Mouse (Mus musculus): ENCODE data around the gene Dnah5.
A peak's percentile ranks its signal among the peaks of the same experiment; 100 is the strongest.
"Not testable (repeated sequence)": the region's sequence is repeated elsewhere in the genome, so short reads cannot be mapped to it uniquely, and the experiment has no call there.

The Dnah5 gene

DNA sequence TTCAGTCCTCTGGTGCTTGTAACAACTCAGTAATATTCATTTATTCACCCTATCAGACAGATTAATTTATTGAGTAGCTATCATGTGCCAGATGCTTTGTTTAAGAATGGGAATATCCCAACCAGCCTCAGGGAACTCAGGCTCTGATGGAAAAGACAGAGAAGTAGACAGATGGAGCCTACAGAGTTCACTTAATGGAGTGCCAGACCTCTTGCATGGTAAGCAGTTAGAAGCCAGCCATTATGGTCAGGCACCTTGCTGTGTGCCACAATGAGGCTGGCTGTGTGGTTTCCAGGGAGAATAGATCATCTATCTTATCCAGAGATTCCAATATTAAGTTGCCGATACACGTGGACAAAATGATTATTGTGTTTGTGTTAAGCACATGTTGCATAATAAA is 104.3 kb downstream of the Dnah5 start:
- no peak for DNase-seq

DNA sequence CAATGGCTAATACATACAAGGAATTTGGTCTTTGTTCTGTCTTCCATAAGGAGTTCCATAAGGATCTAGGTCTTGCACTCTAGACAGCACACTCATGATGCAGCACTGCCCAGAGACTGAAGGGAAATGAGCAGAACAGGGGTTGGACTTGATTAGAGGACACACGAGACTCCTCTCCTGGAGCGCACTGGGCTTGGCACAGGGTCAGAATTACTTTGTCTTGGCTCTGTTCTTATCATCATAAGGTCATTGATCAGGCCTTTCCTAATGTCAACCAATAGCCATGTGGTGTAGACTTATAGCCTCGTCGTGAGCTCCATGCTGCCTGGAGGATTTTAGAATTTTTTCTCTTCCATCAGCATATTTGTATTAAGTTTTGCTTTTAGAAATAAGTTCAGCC is 107.0 kb downstream of the Dnah5 start:
- DNase-seq = no peak

DNA sequence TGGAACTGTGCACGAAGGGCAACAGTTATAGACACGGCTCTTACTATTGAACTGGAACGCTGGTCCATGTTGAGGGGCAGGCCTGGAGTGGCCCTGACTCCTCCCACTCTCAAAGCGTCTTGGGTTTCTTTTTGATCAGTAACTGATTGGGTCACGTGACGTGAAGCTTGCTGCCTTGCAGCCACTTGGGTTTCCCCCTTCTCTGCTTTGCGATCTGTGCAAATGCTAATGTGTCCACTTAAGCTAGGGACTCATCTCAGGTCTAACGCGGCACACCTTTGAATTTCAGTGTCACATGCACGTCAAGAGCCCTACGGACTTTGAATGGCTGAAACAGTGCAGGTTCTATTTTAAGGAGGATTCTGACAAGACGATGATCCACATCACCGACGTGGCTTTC is 109.9 kb downstream of the Dnah5 start:
- DNase-seq = no peak

DNA sequence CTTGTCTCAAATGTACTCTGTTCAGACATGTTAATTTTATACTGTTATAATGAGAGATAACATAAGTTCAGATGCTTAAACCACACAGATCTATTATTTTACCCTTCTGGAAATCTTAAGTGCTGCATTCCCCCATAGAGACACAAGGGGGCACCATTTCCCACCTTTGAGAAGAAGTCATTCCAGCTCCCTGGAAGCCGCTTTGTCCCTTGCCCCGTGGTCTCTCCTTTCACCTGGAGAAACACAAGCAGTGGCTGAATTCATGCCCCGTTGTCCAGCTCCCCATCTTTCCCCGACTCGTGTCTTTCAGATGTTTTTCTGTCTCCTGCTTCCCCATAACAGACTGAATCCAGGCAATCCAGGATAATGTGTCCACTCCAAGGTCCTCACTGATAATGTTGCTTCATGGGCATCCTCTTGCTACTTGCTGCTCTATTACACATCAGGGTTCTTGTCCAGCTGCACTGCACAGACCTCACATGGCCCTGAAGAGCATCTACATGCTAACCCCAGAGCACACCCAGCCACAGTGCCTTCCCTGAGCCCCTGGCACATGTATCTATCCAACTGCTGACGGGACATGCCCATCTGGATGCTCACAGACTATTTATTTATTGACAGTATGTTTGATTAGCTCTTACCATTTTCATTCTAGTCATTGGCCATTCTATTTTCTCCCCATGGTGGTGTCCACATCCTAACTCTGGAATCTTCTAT is 112.4 kb downstream of the Dnah5 start:
- peak; percentile 16 for DNase-seq

DNA sequence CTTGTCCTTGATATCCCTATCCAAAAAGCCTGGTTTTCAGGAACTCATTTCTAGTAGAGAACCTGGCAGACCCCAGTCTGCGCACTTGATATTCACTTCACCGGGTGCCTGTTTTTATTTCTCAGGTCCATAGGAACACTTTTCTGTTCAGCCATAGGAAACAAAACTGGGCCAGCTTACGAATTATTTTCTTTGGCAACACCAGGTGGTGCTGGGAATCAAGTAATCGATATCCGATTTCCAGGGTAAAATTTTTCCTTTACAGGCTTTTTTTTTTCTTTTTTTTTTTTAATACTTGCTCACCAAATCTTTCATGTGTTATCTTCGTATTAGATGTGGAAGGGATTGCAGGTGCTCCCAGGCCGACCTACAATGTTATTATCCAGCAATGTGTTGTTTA is 119.0 kb downstream of the Dnah5 start:
- DNase-seq = no peak

DNA sequence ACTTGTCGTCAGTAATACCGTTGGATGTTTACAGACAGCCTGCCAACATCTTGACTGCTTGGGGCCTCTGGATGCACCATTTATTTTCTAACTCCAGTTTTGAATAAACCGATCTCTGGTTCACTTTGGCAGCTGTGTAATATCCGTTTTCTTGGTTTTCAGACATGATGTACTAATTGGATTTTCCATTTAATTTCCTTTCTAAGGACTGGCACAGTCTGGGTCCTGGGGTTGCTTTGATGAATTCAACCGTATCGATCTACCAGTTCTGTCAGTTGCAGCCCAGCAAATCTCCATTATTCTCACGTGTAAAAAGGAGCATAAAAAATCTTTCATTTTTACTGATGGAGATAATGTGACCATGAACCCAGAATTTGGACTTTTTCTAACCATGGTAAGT is 123.4 kb downstream of the Dnah5 start:
- DNase-seq = no peak

DNA sequence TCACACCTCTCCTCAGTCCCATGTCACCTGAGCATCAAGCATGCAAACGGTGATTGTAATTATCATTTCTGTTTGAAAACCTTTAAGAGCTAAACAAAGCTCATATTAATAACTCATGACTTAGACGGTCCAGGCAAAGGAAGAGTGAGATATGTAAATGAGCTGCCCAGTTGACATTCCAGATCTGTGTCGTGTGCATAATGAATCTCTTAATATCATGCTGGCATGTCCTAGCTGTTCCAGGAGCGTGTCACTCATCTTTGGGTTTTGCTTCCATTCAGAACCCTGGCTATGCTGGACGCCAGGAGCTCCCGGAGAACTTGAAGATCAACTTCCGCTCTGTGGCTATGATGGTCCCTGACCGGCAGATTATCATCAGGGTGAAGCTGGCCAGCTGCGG is 123.9 kb downstream of the Dnah5 start:
- DNase-seq = no peak

DNA sequence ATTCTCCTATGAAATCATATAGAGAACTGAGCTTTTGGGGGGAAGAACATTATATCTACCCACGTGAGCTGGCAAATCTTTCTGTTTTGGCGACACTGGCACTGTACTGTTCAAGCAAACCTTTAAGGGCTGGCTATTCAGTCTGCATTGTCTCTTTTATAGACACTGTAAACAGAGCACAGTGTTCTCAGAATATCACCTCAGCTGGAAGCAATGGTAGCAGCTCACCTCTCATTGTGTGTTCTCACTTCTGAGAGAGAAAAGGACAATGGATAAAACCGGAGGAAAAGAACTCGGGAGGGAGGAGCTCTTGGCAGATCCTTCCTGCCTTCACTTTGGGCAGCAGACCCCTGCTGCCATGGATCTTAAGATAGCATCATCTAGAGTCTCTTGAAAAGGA is 137.6 kb downstream of the Dnah5 start:
- no peak for DNase-seq

DNA sequence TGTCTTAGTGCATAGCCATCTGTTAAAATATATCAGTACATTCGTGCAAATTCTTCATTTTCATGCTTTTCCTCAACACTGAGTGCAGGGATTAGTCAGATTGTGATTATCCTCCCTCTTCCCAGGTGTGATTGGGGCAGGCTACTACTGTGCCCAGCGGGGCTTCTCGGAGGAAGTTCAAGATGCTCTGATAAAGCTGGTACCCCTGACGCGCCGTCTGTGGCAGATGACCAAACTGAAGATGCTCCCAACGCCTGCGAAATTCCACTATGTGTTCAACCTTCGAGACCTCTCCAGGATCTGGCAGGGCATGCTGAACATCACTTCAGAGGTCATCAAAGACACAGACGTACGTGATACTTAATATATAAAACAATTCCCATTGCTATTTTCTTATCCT is 164.0 kb downstream of the Dnah5 start:
- DNase-seq = no peak

DNA sequence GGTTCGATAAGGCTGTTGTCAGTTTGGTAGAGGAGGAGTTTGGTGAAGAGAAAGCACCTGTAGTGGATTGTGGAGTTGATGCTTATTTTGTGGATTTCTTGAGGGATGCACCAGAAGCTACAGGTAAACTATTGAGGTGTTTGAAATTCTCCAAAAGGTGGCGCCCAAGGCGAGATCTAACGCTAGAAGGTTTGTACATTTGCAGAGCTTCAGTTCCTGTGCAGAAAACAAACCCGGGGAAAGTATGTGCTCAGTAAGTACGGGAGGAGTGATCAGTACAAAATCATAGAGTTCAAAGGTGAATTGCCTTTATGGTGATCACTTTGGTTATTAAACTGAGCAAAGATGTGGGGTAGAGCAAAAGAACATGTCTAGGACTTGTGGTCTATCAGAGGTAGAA is 166.9 kb downstream of the Dnah5 start:
- no peak for DNase-seq

DNA sequence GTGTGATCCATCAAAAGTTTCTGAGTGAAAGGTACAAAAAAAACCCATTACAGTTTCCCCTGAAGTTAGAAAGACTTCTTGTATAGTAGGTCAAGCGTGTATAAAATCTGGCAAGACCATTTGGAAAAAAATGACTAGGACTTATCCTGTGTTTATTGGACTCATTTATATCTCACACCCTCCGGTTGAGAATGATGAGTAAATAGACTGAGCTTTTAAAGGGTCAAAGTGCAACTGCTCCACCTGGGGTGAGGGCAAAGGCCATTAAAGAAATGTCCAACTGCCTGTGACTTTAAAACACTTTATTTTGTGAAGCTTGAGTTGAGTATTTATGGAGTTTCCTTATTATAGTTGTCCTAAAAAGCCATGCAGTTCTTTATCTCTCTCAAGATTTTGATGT is 168.0 kb downstream of the Dnah5 start:
- DNase-seq = no peak

DNA sequence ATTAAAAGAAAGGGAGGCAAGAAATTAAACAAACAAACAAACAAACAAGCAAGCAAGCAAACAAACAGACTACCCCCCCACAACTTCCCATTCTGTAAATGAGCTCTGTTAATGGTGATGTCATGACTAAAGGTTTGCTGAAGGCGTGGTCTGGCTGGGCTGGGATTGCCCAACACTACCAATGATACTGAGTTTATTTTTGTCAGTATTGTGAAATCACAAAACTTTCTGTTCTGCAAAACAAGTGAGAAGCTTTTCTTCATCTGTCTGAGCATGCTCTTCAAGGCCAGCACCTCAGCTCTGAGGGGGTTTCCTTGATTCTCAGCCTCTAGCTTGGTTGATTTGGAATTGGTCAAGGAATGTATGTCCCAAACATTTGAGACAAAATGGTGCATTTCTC is 170.8 kb downstream of the Dnah5 start:
- DNase-seq = peak; percentile 12

DNA sequence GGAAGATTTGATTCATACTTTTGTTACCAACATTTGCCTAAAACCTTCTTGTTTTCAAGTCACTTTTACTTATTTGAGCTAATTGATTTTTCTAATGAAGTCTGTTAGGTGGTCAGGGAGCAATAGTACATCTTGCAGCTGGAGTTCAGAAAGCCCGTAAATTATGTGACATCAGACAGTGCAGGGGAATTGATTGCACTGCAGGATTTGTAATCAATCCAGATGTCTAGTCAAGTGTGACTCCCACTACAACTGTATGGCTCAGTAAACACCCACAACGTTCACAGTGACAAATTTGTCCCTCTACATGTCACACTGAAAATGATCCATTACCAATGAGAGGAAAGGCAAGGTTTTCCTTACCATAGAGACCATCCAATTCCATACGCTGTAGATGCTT is 177.4 kb downstream of the Dnah5 start:
- no peak for DNase-seq

DNA sequence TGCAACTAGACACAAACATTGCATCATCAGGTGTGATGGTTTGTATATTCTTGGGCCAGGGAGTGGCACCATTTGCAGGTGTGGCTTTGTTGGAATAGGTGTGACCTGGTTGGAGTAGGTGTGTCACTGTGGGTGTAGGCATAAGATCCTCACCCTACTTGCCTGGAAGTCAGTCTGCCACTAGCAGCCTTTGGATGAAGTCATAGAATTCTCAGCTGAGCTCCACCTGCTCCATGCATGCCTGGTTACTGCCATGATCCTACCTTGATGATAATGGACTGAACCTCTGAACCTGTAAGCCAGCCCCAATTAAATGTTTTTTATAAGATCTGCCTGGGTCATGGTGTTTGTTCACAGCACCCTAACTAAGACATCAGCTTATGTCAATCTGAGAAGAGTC is 190.2 kb downstream of the Dnah5 start:
- DNase-seq = not testable (repeated sequence)

DNA sequence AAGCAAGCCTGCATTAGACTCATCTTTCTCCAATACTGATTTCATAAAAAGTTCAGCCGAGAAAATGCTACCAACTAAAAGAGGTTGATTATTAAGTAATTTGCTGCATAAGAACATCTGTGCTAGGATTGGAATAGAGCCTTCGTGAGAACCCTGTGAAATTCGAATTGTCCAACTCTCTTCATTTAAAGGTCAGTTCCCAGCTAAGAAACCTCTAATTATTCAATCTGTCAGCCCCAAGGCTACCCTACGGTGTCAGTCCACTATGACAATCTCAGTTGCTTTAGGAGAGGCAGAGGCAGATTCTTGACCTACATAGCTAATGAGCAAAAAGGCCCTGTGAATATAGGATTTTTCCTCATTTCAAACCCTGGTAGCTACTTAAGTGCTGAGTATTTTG is 191.9 kb downstream of the Dnah5 start:
- no peak for DNase-seq

DNA sequence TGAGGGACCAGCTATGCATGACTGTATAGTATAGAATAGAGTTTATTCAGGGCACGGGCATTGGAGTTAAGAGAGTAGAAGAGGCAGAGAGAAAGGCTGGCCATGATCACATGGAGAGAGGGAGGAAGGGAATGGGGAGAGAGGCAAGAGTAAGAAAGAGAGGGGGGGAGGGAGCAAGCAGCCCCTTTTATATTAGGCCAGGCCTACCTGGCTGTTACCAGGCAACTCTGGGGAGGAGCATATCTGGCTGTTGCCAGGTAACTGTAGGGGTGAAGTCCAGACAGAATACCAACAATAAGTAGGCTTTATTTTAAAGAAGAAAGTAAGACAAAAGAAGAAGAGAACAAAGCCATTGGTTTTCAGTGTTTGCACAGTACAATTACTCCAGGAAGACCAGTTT is 194.9 kb downstream of the Dnah5 start:
- DNase-seq = no peak

DNA sequence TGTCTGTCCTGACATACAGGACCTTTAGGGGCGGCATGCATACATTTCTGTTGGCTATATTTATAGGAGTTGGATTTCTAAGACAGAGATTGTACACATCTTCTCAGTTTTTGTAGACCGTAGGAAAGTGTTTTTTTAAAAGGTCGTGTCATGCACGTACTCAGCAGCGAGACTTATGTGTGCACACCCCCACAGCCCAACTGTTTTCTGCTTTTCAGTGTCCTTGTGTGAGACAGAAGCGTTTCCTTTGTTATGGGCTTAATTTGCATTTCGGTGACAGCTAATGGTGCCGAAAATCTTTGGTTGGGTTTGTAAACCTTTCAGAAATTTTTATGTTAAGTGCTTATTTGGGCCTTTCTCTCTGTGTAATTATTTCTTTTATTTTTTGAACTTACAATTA is 195.7 kb downstream of the Dnah5 start:
- DNase-seq = peak; percentile 11

DNA sequence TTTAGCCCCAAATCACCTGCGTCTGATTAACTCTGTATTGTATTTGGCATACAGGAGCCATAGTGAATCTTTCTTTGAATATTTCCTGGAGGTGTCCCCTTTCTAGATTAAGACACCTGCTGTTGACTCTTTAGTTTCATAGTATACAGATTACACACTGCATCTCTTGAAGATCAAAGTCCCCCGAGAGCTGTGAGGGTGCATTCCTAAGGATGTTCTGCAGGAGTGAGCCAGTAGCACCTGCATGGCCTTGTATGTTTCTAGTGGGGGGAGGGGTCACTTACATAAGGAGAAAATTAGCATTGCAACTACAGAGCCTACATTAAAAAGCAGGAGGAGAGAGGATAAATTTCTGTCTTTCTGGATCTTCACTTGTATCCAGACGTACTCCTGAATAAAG is 201.1 kb downstream of the Dnah5 start:
- DNase-seq = no peak

DNA sequence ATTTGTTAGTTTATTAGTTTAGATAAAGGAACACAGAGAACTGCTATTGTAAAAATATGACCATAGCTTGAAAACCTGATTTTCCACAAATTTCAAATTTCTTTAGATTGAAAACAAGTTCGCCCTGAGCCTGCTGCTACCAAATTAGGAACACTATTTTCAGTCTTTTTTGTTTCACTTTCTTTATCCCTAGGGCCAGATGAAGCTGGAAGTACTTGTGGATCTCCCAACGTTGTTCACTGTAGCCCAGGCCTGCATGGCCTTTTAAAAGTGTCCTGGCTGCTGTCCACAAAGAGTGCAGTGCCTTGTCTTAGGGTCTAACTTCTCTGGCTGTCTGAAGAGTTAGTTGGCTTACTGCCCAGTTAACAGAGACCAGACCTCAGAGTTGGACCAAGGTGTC is 201.6 kb downstream of the Dnah5 start:
- no peak for DNase-seq

DNA sequence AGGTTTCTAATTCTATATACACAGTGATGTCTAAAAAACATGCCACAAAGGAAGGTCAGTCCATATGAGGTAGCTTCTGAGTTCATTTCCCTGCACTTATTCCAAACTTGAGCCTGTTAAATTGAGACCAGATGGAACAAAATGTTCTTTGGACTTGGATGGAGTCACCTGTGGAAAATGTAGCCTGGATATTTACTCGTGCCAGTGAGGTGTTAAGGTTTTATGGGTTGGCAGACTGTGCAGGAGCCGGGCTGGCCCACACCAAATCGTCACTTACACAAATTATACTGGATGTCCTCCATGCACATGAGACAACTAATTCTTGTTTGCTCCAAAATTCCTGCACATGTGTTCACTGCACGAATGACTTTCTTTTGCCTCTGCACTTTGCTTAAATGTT is 236.2 kb downstream of the Dnah5 start:
- no peak for DNase-seq

DNA sequence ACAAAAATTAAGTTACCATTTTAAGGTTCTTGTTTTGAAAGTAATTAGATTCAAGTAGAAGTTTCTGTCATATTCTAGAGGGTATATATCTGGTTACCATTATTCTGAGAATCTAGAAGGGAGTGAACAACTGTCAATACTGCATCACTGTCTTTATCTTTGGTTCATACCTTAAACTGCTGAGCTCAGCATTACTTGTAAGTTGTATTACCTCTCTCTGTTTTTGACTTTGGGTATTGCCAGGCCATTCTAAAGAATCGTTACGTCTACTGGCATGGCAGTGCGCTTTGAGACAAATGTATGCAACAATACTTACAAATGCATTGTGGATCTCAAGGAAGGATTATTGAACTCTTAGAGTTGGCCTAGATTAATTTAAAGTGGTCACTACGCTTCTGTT is 240.9 kb downstream of the Dnah5 start:
- DNase-seq = no peak

DNA sequence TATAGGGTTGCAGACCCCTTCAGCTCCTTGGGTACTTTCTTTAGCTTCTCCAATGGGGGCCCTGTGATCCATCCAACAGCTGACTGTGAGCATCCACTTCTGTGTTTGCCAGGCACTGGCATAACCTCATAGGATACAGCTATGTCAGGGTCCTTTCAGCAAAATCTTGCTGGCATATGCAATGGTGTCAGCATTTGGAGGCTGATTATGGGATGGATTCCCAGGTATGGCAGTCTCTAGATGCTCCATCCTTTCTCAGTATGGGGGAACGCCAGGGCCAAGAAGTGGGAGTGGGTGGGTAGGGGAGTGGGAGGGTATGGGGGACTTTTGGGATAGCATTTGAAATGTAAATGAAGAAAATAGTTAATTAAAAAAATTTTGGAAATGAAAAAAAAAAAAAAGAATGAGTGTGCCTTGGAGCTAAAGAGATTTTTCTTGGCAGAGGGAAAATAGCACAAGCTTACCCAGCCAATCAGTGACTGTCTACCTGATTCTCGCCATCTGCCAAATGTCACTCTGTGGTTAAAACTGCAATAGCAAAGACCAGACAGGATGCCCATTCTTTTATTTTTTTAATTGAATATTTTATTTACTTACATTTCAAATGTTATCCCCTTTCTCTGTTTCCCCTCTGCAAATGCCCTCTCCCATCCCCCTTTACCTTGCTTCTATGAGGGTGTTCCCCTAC is 257.7 kb downstream of the Dnah5 start:
- not testable (repeated sequence) for DNase-seq

DNA sequence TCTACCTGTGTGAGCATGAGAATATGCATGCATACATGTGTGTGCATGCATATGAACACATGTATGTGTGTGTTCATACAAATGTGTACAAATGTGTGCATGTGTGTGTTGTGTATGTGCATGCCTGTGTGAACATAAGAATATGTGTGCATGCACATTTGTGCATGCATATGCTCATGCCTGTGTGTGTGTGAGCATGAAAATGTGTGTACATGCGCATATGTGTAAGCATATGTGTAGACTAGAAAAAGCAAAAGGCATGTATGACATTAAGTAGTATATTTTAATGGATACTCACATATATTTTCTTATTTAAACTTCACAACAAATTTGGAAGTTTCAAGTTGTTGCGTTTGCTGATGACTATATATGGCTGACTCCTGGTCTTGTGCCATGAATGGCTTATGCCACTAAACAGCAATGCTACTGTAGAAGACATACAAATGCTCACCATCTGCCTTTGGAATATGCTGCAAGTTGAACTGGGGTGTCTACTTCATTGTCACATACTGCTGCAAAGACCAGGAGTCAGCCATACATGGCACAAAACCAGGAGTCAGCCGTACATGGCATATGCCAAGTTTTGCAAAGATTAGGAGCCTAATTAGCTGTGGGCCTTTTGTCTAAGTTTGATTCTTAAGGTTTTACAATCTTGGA is 263.2 kb downstream of the Dnah5 start:
- peak; percentile 73 for DNase-seq

DNA sequence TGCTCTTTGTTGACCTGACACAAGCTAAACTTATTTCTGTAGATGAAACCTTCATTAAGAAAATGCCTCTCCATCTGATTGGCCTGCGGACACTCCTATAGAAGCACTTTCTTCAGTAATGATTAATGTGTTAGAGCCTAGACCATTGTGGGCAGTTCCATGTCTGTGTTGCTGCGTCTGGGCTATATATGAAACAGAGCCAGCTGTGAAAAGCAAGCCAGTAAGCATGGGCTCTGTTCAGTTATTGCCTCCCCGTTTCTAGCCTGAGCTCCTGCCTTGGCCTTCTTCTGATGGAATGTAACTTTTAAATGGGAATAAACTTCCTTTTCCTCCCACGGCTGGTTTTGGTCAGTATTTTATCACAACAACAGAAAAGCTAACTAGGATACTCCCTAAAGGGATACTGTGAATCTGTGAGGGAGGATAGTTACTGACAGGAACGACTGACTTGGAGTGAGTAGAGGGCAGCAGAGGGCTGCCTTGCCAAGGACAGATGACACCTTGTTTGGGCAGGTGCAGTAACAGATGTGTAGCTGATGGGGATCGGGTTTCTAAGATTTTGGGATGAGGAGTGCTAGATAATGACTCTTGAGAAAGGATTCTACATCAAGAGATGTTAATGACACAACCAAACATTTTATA is 270.3 kb downstream of the Dnah5 start:
- no peak for DNase-seq

Data from layer of hippocampus, adult 9-11 months (tissue).